Mouse (Mus musculus) midbrain, embryonic 15.5 days (tissue): ENCODE measurements around the gene Fat1. TPM values are rescaled to one million over a fixed set of nuclear protein-coding genes. Genes with fewer than 3 reads are reported as not detected.

ENCODE experiments used
- ATAC-seq: fragments of 200-750 bp; cut with Nextera tagmentation; replicated peaks from 2 replicates; pipeline ENCODE4 v1.8.0; 2017; ENCODE audit warnings: moderate TSS enrichment
- H3K27ac ChIP-seq: fragments of 300-500 bp; sonication (generic); 2 replicates; pipeline ENCODE4 v1.5.1; 2015; ENCODE audit warnings: mild to moderate bottlenecking, inconsistent platforms
- H3K27me3 ChIP-seq: fragments of 300-500 bp; sonication (generic); replicated peaks from 2 replicates; pipeline ENCODE4 v1.6.1; 2015; ENCODE audit warnings: inconsistent platforms
- H3K36me3 ChIP-seq: fragments of 300-500 bp; sonication (generic); replicated peaks from 2 replicates; pipeline ENCODE4 v1.6.1; 2015; ENCODE audit warnings: inconsistent platforms
- H3K4me1 ChIP-seq: fragments of 300-500 bp; sonication (generic); 2 replicates; pipeline ENCODE4 v1.6.1; 2015; ENCODE audit warnings: inconsistent platforms
- H3K4me2 ChIP-seq: fragments of 300-500 bp; sonication (generic); 2 replicates; pipeline ENCODE4 v1.6.1; 2015; ENCODE audit warnings: inconsistent platforms, mild to moderate bottlenecking, moderate library complexity
- H3K4me3 ChIP-seq: fragments of 300-500 bp; sonication (generic); 2 replicates; pipeline ENCODE4 v1.5.1; 2015; ENCODE audit warnings: mild to moderate bottlenecking, inconsistent platforms
- H3K9ac ChIP-seq: fragments of 300-500 bp; sonication (generic); 2 replicates; pipeline ENCODE4 v1.6.1; 2015; ENCODE audit warnings: mild to moderate bottlenecking, inconsistent platforms
- H3K9me3 ChIP-seq: fragments of 300-500 bp; sonication (generic); 2 replicates; pipeline ENCODE4 v1.6.1; 2016; ENCODE audit warnings: inconsistent platforms
- WGBS: fragments of 180-500 bp; shearing (Covaris S2); methylation state at CpG from one replicate; pipeline ENCODE4 v1.1.7; 2015; ENCODE audit warnings: mixed read lengths; 5-methylcytosine and 5-hydroxymethylcytosine counted together
- polyA plus RNA-seq: library from polyadenylated mRNA; unstranded; fragments of >200 nt; fragmentation: Nextera tagmentation; extraction: Ambion mirVana; gene quantifications from 2 replicates; pipeline ENCODE4 v1.2.1, GENCODE M21; 2015

Gene Fat1
- polyA plus RNA-seq, 1 experiment from 2014 or later: 14.0 TPM

DNA sequence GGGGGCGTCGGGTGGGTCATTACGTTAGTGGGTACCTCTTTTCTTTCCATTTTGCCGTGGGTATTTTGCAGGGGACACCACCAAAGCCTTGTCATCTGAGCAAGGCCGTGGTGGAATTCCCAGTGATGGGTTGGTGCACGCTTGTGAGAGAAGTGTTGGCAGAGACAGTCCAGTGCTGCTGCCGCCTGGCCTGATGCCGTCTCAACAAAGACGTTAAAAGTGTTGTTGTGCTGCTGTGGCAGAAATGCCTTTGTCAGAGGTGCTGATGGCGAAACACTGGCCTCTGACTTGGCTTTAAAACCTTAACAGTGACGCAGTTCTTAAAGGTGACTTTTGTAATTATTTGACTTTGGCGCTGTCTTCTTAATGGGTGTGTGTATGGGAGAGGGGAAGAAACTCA lies 34.8 kb downstream of the Fat1 start:
- H3K4me3 ChIP-seq: no peak overlapping the region
- no peak overlapping the region for H3K27ac ChIP-seq
- no peak overlapping the region for H3K9ac ChIP-seq
- peaks cover 18% of the 10 kb centered on the region for H3K4me1 ChIP-seq
- no peaks in the 10 kb centered on the region for H3K36me3 ChIP-seq
- no peaks in the 10 kb centered on the region for H3K27me3 ChIP-seq
- WGBS: 15% methylated on average over 12 of the region's 12 CpGs
- no peak; the same call in 1 of the 2 replicates for ATAC-seq
- no peak overlapping the region for H3K4me2 ChIP-seq
- no peaks in the 10 kb centered on the region for H3K9me3 ChIP-seq

DNA sequence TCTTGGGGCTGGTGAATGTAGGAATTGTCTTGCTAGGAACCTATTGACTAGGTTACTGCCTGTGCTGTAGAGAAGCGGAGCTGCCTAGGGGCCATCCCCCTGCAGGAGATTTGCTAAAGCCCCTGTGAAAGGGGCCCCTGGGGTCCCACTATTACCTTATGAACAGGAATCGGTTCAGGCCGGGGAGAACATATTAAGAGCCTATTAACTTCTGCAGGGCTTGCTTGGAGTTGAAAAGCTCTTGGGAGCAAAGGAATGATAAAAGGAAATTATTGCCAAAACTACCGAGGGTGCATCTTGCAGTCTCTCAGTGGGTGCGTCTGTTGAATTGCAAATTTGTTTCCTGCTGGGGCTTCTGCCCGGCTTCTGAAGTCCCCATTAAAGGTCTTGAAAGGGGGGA lies 36.1 kb downstream of the Fat1 start:
- no peak overlapping the region for H3K4me2 ChIP-seq
- H3K9me3 ChIP-seq: no peaks in the 10 kb centered on the region
- no peaks in the 10 kb centered on the region for H3K36me3 ChIP-seq
- H3K9ac ChIP-seq: no peak overlapping the region
- WGBS: 7% methylated on average over 6 of the region's 6 CpGs
- H3K4me1 ChIP-seq: peaks cover 18% of the 10 kb centered on the region
- no peak overlapping the region for H3K27ac ChIP-seq
- no peaks in the 10 kb centered on the region for H3K27me3 ChIP-seq
- peak; percentile 51; the same call in 1 of the 2 replicates for ATAC-seq
- H3K4me3 ChIP-seq: no peak overlapping the region

DNA sequence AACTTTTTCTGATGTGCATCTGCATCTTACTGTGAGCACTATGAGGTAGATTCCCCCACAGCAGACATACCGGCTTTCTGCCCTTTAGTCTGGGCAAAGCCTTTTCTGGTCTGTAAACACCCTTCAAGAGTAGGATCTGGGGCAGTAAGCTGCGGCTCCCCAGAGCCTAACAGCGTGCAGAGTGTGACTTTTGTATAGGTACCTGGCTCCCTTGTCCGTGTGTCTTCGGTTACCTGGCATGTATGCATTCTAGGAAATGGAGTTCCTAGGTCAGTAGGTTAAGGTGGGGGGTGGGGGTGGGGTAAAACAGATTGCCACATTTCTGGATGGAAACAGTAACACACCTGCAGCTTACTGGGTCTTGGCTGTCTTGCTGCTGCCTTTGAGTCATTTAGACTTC lies 36.7 kb downstream of the Fat1 start:
- Histone ChIP-seq H3K9ac (no peak overlapping the region), H3K9me3 (no peaks in the 10 kb centered on the region), H3K36me3 (no peaks in the 10 kb centered on the region), H3K4me2 (no peak overlapping the region), H3K4me1 (peaks cover 18% of the 10 kb centered on the region), H3K4me3 (no peak overlapping the region), H3K27ac (no peak overlapping the region), H3K27me3 (no peaks in the 10 kb centered on the region)
- no peak for ATAC-seq
- 17% methylated on average over 5 of the region's 5 CpGs for WGBS

DNA sequence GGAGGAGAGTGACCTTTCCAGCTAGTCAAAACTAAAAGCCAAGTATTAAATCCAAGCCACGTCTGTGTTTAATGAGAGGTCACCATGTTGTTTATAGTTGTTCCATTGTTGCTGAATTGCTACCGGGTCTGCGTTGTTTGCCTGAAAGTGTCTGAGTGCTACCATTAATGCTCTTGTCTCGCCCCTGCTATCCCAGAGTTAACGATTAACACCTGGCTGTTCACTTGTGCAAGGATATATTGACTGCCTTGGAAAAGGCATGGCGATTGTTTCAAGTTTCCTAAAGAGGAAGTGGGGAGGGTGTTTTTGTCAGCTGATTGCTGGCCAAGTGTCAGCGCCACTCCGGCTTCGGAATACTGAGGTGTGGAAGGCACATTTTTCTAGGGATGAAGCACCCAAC lies 39.9 kb downstream of the Fat1 start:
- H3K4me1 ChIP-seq: peaks cover 16% of the 10 kb centered on the region
- H3K4me3 ChIP-seq: no peak overlapping the region
- no peaks in the 10 kb centered on the region for H3K36me3 ChIP-seq
- ATAC-seq: no peak
- H3K27ac ChIP-seq: no peak overlapping the region
- 74% methylated on average over 9 of the region's 9 CpGs for WGBS
- no peak overlapping the region for H3K9ac ChIP-seq
- no peaks in the 10 kb centered on the region for H3K9me3 ChIP-seq
- no peaks in the 10 kb centered on the region for H3K27me3 ChIP-seq
- no peak overlapping the region for H3K4me2 ChIP-seq

DNA sequence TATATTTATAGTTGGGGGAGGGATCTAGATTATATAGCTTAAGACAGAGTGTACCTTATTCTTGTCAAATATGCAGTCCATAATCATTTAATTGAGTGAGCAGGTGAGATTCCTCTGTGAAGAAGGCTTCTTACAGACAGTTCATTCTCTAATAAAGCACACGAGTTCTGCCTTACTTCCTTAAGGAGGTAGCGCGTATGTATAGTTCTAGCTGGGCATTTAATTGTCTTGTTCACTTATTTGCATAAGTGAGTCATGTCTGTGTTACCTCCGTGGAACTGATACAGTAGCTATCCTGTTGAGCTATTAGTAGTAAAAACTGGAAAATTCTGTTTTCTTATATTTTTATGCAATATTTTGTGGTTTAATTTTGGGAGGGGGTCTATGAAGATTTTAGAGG lies 40.4 kb downstream of the Fat1 start:
- H3K27ac ChIP-seq: no peak overlapping the region
- H3K9me3 ChIP-seq: no peaks in the 10 kb centered on the region
- no peak for ATAC-seq
- H3K9ac ChIP-seq: no peak overlapping the region
- WGBS: 84% methylated on average over 4 of the region's 4 CpGs
- H3K36me3 ChIP-seq: no peaks in the 10 kb centered on the region
- H3K4me3 ChIP-seq: no peak overlapping the region
- H3K4me1 ChIP-seq: peaks cover 13% of the 10 kb centered on the region
- H3K27me3 ChIP-seq: no peaks in the 10 kb centered on the region
- H3K4me2 ChIP-seq: no peak overlapping the region

DNA sequence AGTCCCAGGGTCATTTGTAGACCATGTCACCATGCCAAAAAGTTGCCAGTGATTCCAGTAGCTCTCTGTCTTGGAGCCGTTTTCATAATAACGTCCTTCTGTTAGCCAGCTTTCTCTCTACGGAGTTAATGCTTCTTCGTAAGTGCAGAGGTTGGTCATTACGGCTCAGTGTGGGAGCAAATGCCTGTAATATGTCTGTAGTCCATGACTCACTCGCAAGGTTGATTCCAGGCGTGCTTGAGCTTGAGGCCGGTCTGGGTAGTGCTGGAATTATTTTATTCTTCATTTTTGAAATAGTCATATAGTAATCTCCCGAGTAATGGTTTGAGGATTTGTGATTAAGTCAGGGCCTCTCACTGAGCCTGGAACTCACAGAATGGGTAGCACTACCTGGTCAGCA lies 43.4 kb downstream of the Fat1 start:
- Histone ChIP-seq H3K27me3 (no peaks in the 10 kb centered on the region), H3K4me1 (peaks cover 3% of the 10 kb centered on the region; the same call in 1 of the 2 replicates), H3K36me3 (no peaks in the 10 kb centered on the region), H3K9ac (no peak overlapping the region), H3K4me3 (no peak overlapping the region), H3K9me3 (no peaks in the 10 kb centered on the region), H3K27ac (no peak overlapping the region), H3K4me2 (no peak overlapping the region)
- ATAC-seq: no peak
- 89% methylated on average over 9 of the region's 9 CpGs for WGBS

DNA sequence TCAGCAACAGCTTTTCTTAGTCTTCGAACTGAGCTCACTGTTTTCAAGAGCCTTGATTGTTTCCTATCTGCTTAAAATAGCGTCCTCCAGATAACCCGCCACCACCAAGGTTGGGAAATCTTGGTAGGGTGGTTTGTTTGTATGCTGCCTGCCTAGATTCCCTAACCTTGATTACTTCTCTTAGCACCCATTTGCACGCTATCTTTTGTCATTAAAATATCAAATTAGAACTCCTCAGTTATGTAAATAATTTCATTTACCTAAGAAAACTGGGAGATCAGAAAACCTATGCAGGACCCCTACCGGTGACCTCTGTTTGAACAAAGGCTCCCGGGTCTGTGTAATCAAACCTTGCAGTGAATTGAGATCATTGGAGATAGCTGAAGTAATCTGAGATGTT lies 44.0 kb downstream of the Fat1 start:
- ATAC-seq: no peak
- Histone ChIP-seq H3K9ac (no peak overlapping the region), H3K36me3 (no peaks in the 10 kb centered on the region), H3K4me3 (no peak overlapping the region), H3K27me3 (no peaks in the 10 kb centered on the region), H3K4me2 (no peak overlapping the region), H3K4me1 (peaks cover 3% of the 10 kb centered on the region; the same call in 1 of the 2 replicates), H3K27ac (no peak overlapping the region), H3K9me3 (no peaks in the 10 kb centered on the region)
- WGBS: 38% methylated on average over 6 of the region's 6 CpGs

DNA sequence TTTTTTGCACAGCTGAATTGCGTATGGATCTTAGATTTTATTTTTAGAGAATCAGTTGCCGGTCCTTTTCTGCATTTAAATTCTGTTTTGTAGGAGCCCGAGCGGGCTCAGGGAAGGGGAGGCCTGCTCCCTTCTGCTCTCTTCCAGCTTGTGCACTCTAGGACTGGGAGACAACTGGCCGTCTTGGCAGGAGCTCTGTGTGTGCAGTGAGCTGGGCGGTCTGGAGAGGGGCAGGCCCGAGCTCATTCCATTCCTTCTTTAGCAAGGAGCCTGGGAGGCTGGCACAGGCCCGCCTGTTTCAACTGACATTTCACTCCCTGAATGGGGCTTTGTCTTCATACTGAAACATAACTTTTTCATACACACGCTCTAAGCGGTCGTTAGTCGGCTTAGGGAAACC lies 44.8 kb downstream of the Fat1 start:
- Histone ChIP-seq H3K27ac (0 out of 2 replicates have a peak overlapping the region, but pooled peaks have one; percentile 24), H3K9ac (no peak overlapping the region), H3K4me3 (no peak overlapping the region), H3K36me3 (no peaks in the 10 kb centered on the region), H3K9me3 (no peaks in the 10 kb centered on the region), H3K4me2 (no peak overlapping the region), H3K4me1 (no peaks in the 10 kb centered on the region), H3K27me3 (no peaks in the 10 kb centered on the region)
- peak; percentile 86 for ATAC-seq
- 40% methylated on average over 12 of the region's 12 CpGs for WGBS

DNA sequence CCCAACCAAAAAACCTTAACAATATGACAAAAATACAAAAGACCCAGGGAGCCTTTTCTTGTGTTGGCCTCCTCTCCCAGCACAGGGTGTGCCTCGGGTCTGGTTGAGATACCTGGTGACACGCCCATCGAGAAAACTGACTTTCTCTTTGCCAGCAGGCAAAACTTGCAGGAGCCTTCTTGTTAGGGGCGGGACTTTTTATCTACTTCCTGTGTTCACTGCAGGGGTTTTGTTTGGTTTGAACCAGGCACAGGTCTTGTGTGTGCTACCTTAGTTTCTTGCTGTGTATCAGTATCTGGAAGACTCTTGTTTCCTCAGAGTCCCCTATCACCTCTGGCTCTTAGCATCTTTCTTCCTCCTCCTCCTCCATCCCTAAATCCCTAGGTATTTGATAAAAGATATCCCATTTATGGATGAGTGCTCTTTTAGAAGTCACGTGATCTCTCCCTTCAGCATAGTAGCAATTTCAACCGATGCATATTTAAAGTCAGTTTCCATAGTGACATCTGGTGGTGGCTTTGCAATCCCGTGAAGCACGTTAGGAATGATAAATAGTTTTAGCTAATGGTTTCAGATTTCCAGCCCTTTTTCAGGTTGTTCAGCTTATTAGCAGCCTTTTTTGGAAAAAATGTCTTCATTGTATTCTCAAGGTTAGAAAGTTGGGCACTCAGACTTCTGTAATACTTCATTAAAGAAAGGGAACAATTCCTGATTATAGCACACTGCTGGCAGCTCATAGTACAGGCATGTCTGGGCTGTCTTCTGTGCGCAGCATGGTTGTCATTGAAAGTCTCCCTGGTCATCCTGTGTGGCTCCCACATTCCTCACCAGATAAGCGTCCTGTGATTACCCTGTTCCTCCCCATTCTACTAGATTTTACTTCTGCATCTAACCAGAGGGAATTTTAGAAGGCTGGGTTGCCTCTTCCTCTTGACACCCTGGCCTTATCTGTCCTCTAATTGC lies 50.4 kb downstream of the Fat1 start:
- peak; percentile 82 for ATAC-seq
- WGBS: 26% methylated on average over 10 of the region's 10 CpGs
- peaks cover 11% of the 10 kb centered on the region for H3K4me1 ChIP-seq
- H3K9me3 ChIP-seq: no peaks in the 10 kb centered on the region
- no peak overlapping the region for H3K9ac ChIP-seq
- H3K4me3 ChIP-seq: no peak overlapping the region
- no peak overlapping the region; the same call in 1 of the 2 replicates for H3K4me2 ChIP-seq
- H3K27me3 ChIP-seq: no peaks in the 10 kb centered on the region
- H3K36me3 ChIP-seq: no peaks in the 10 kb centered on the region
- H3K27ac ChIP-seq: no peak overlapping the region

DNA sequence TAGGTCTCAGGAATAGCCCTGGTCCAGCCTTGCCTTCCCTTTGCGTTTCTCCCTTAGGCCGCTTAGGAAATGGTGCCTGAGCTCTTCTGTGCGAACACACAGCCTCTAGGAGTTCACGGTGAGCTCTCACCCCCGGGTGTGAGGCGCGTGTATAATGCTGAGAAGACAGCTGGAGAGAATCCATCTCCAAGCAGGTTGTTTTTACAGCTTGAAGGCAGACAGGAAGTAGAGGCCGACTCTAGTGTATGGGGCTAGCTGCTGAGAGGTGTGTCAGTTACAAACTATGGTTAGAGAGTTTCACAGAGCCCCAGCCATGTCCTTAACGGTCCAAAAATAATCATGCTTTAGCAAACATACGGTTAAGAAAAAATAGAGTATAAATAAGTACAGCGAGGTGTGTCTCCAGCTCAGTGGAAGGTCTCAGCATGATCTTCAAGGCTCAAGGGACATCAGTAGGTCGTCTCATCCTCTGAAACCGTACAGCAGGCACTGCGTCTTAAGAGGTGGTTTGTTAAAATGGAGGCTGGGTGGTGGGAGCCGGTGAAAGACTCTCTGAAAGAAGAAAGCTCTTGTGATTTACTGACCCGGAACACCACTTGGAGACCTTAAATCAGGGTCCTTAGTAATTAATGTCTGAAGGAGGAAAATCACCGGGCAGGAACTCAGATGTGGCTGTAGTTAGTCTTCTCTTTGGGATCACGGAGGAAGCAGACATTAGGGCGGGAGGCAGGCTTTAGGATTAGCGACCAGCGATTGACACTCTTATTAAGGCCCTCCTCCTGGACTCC lies 56.6 kb downstream of the Fat1 start:
- H3K9ac ChIP-seq: no peak overlapping the region
- H3K27me3 ChIP-seq: 0 out of 2 replicates have a peak, but pooled peaks cover 4% of the 10 kb centered on the region
- WGBS: 22% methylated on average over 21 of the region's 21 CpGs
- H3K36me3 ChIP-seq: no peaks in the 10 kb centered on the region
- peaks cover 32% of the 10 kb centered on the region for H3K4me1 ChIP-seq
- no peak overlapping the region for H3K4me3 ChIP-seq
- H3K9me3 ChIP-seq: no peaks in the 10 kb centered on the region
- no peak for ATAC-seq
- H3K27ac ChIP-seq: no peak overlapping the region
- H3K4me2 ChIP-seq: peak overlapping the region; percentile 8; the same call in 1 of the 2 replicates

DNA sequence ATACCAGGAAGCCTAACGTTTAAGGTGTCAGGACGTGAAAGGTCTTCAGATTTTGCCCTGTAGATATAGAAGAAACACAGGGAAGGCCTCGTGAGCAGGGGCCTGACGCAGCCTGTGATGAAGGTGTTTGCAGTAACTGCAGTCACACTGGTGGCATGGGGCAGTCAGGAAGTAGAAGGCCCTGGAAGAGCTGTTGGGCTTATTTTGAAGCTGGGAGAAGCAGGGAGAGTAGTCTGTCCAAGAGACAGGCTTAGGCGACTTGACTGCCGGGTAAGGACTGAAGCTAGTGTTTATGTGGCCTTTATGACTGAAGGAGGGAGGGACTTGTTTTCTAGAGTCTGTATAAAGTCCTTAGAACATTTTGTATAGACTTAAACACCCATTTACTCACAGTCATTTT lies 57.4 kb downstream of the Fat1 start:
- H3K4me3 ChIP-seq: no peak overlapping the region
- H3K27me3 ChIP-seq: 0 out of 2 replicates have a peak, but pooled peaks cover 4% of the 10 kb centered on the region
- H3K36me3 ChIP-seq: no peaks in the 10 kb centered on the region
- H3K4me1 ChIP-seq: peaks cover 32% of the 10 kb centered on the region
- no peak overlapping the region for H3K27ac ChIP-seq
- H3K9me3 ChIP-seq: no peaks in the 10 kb centered on the region
- no peak overlapping the region for H3K9ac ChIP-seq
- no peak overlapping the region for H3K4me2 ChIP-seq
- WGBS: 43% methylated on average over 6 of the region's 6 CpGs
- ATAC-seq: no peak

DNA sequence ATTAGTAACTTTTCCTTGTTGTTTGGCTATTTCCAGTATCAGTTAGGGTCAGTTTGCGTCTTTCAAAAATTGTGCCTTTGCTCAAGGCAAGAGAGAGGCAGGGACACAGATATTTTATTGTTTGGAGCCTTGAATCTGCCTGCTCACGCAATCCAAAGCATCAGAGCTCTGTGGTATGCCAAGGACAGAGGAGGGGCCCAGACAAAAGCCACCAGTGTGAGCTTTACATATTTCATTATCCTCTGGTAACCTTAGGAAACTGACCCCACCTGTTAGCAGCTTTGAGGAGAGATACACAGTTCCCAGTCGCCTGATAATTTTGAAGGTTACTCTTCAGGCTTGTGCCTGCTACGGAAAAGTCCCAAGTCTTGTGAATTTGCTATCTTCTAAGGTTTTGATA lies 58.1 kb downstream of the Fat1 start:
- Histone ChIP-seq H3K4me2 (no peak overlapping the region), H3K9me3 (no peaks in the 10 kb centered on the region), H3K36me3 (no peaks in the 10 kb centered on the region), H3K27ac (no peak overlapping the region), H3K27me3 (0 out of 2 replicates have a peak, but pooled peaks cover 4% of the 10 kb centered on the region), H3K4me3 (no peak overlapping the region), H3K4me1 (peaks cover 35% of the 10 kb centered on the region), H3K9ac (no peak overlapping the region)
- WGBS: 50% methylated on average over 4 of the region's 4 CpGs
- no peak for ATAC-seq
